Mouse (Mus musculus) liver, embryonic 11.5 days (tissue): ENCODE data around the gene Mtus2. TPM values are rescaled to one million over a fixed set of nuclear protein-coding genes. Genes with fewer than 3 reads are reported as not detected.

Source experiments
- ATAC-seq: fragments of 200-750 bp; cut with Nextera tagmentation; replicated peaks from 2 replicates; pipeline ENCODE4 v1.8.0; 2017; ENCODE audit warnings: moderate number of reproducible peaks, mild to moderate bottlenecking, moderate TSS enrichment, moderate library complexity; ENCODE audit not compliant: low FRiP score
- DNase-seq: peaks from one replicate; pipeline ENCODE4 v3.0.0-alpha.2; 2017; ENCODE audit warnings: low spot score
- H3K27ac ChIP-seq: fragments of 300-500 bp; sonication (generic); 2 replicates; pipeline ENCODE4 v1.5.1; 2014; ENCODE audit warnings: mild to moderate bottlenecking, low read depth, low read length, control low read depth
- H3K27me3 ChIP-seq: fragments of 300-500 bp; sonication (generic); replicated peaks from 2 replicates; pipeline ENCODE4 v1.6.1; 2014; ENCODE audit warnings: low read length, mixed read lengths; ENCODE audit not compliant: control insufficient read depth, insufficient read depth
- H3K36me3 ChIP-seq: fragments of 300-500 bp; sonication (generic); 2 replicates; pipeline ENCODE4 v1.6.1; 2014; ENCODE audit warnings: mild to moderate bottlenecking, low read length, moderate library complexity, mixed read lengths; ENCODE audit not compliant: control insufficient read depth, insufficient read depth
- H3K4me1 ChIP-seq: fragments of 300-500 bp; sonication (generic); replicated peaks from 2 replicates; pipeline ENCODE4 v1.6.1; 2014; ENCODE audit warnings: low read length, mixed read lengths; ENCODE audit not compliant: control insufficient read depth, insufficient read depth
- H3K4me2 ChIP-seq: fragments of 300-500 bp; sonication (generic); 2 replicates; pipeline ENCODE4 v1.6.1; 2014; ENCODE audit warnings: mild to moderate bottlenecking, control low read depth, moderate library complexity
- H3K4me3 ChIP-seq: fragments of 300-500 bp; sonication (generic); 2 replicates; pipeline ENCODE4 v1.5.1; 2014; ENCODE audit warnings: low read depth, low read length, control low read depth
- H3K9ac ChIP-seq: fragments of 300-500 bp; sonication (generic); 2 replicates; pipeline ENCODE4 v1.6.1; 2014; ENCODE audit warnings: low read depth, low read length, control low read depth
- H3K9me3 ChIP-seq: fragments of 300-500 bp; sonication (generic); 2 replicates; pipeline ENCODE4 v1.6.1; 2016; ENCODE audit warnings: low read length, inconsistent platforms, mixed read lengths; ENCODE audit not compliant: control insufficient read depth
- WGBS: fragments of 180-500 bp; shearing (Covaris S2); extraction: QIAGEN DNeasy Blood & Tissue Kit; methylation state at CpG from one replicate; pipeline ENCODE4 v1.1.7; 2014; 5-methylcytosine and 5-hydroxymethylcytosine counted together
- polyA plus RNA-seq: library from polyadenylated mRNA; unstranded; fragments of >200 nt; fragmentation: Nextera tagmentation; extraction: Ambion mirVana; gene quantifications from 2 replicates; pipeline ENCODE4 v1.2.1, GENCODE M21; 2014

Mtus2 gene
- polyA plus RNA-seq, 1 experiment from 2014 or later = 3.9 TPM

GRCm38 (mm10) chr5:147924621-147925020 is 32.5 kb upstream of the Mtus2 start:
- Histone ChIP-seq H3K9ac (no peak overlapping the region), H3K9me3 (no peaks in the 10 kb centered on the region), H3K4me2 (no peak overlapping the region), H3K27me3 (no peaks in the 10 kb centered on the region), H3K36me3 (no peaks in the 10 kb centered on the region), H3K4me3 (no peak overlapping the region), H3K27ac (no peak overlapping the region), H3K4me1 (no peaks in the 10 kb centered on the region)
- DNase-seq = no peak
- WGBS = 77% methylated on average over 5 of the region's 5 CpGs
- no peak for ATAC-seq

GRCm38 (mm10) chr5:147925935-147926604 is 31.1 kb upstream of the Mtus2 start:
- no peaks in the 10 kb centered on the region for H3K4me1 ChIP-seq
- no peaks in the 10 kb centered on the region for H3K36me3 ChIP-seq
- no peak overlapping the region for H3K4me3 ChIP-seq
- no peak for ATAC-seq
- WGBS = 57% methylated on average over 15 of the region's 15 CpGs
- no peaks in the 10 kb centered on the region for H3K27me3 ChIP-seq
- DNase-seq = no peak
- no peak overlapping the region for H3K27ac ChIP-seq
- H3K9ac ChIP-seq = no peak overlapping the region
- no peak overlapping the region for H3K4me2 ChIP-seq
- no peaks in the 10 kb centered on the region for H3K9me3 ChIP-seq

GRCm38 (mm10) chr5:147928668-147929497 is 28.2 kb upstream of the Mtus2 start:
- H3K4me3 ChIP-seq = no peak overlapping the region
- no peaks in the 10 kb centered on the region for H3K27me3 ChIP-seq
- no peaks in the 10 kb centered on the region for H3K9me3 ChIP-seq
- no peak overlapping the region for H3K27ac ChIP-seq
- no peaks in the 10 kb centered on the region for H3K36me3 ChIP-seq
- DNase-seq = no peak
- WGBS = 71% methylated on average over 7 of the region's 7 CpGs
- no peak overlapping the region for H3K4me2 ChIP-seq
- no peaks in the 10 kb centered on the region for H3K4me1 ChIP-seq
- ATAC-seq = no peak
- H3K9ac ChIP-seq = no peak overlapping the region

- Histone ChIP-seq H3K4me2 (no peak overlapping the region), H3K9me3 (no peaks in the 10 kb centered on the region), H3K9ac (no peak overlapping the region), H3K36me3 (no peaks in the 10 kb centered on the region), H3K4me3 (no peak overlapping the region), H3K27ac (no peak overlapping the region), H3K4me1 (no peaks in the 10 kb centered on the region), H3K27me3 (no peaks in the 10 kb centered on the region)
- DNase-seq (no peak), ATAC-seq (no peak)
- WGBS = 83% methylated on average over 13 of the region's 13 CpGs
Measured at GRCm38 (mm10) chr5:147935096-147935495, 22.0 kb upstream of the Mtus2 start.

GRCm38 (mm10) chr5:147939226-147939625 is 17.9 kb upstream of the Mtus2 start:
- DNase-seq (no peak), ATAC-seq (no peak)
- no peaks in the 10 kb centered on the region; the same call in 1 of the 2 replicates for H3K9me3 ChIP-seq
- no peak overlapping the region for H3K4me2 ChIP-seq
- no peaks in the 10 kb centered on the region for H3K4me1 ChIP-seq
- H3K27me3 ChIP-seq = no peaks in the 10 kb centered on the region
- no peaks in the 10 kb centered on the region for H3K36me3 ChIP-seq
- 74% methylated on average over 5 of the region's 5 CpGs for WGBS
- no peak overlapping the region for H3K27ac ChIP-seq
- no peak overlapping the region for H3K4me3 ChIP-seq
- no peak overlapping the region for H3K9ac ChIP-seq

GRCm38 (mm10) chr5:147945000-147945666 is 12.0 kb upstream of the Mtus2 start:
- Histone ChIP-seq H3K4me3 (no peak overlapping the region), H3K27ac (no peak overlapping the region), H3K9ac (no peak overlapping the region), H3K9me3 (no peaks in the 10 kb centered on the region; the same call in 1 of the 2 replicates), H3K27me3 (no peaks in the 10 kb centered on the region), H3K4me1 (no peaks in the 10 kb centered on the region), H3K4me2 (no peak overlapping the region), H3K36me3 (no peaks in the 10 kb centered on the region)
- DNase-seq (no peak), ATAC-seq (no peak)
- 26% methylated on average over 5 of the region's 5 CpGs for WGBS

- no peaks in the 10 kb centered on the region for H3K9me3 ChIP-seq
- H3K27me3 ChIP-seq = no peaks in the 10 kb centered on the region
- no peak for DNase-seq
- 70% methylated on average over 14 of the region's 14 CpGs for WGBS
- no peak overlapping the region for H3K27ac ChIP-seq
- ATAC-seq = no peak
- no peak overlapping the region for H3K4me3 ChIP-seq
- H3K9ac ChIP-seq = no peak overlapping the region
- H3K36me3 ChIP-seq = no peaks in the 10 kb centered on the region
- no peaks in the 10 kb centered on the region for H3K4me1 ChIP-seq
- no peak overlapping the region for H3K4me2 ChIP-seq
Measured at GRCm38 (mm10) chr5:147949881-147950280, 7.2 kb upstream of the Mtus2 start.

- WGBS = 57% methylated on average over 2 of the region's 2 CpGs
- H3K4me2 ChIP-seq = no peak overlapping the region
- no peak overlapping the region for H3K9ac ChIP-seq
- no peaks in the 10 kb centered on the region for H3K9me3 ChIP-seq
- no peaks in the 10 kb centered on the region for H3K36me3 ChIP-seq
- no peak overlapping the region for H3K4me3 ChIP-seq
- DNase-seq = no peak
- no peak overlapping the region for H3K27ac ChIP-seq
- peaks cover 15% of the 10 kb centered on the region for H3K27me3 ChIP-seq
- no peaks in the 10 kb centered on the region for H3K4me1 ChIP-seq
- ATAC-seq = no peak
Measured at GRCm38 (mm10) chr5:147951751-147952150, 5.4 kb upstream of the Mtus2 start.
